Mouse (Mus musculus): ENCODE measurements around the gene Klk1b24. TPM values are rescaled to one million over a fixed set of nuclear protein-coding genes. Genes with fewer than 3 reads are reported as not detected.

Gene Klk1b24
- polyA plus RNA-seq (2014; fragmentation: Illumina TruSeq; extraction: RNeasy Lipid Tissue Mini Kit (QIAGEN cat#74804)) = not detected

GRCm38 (mm10) chr7:44187936-44188335 lies at the start of gene Klk1b24:
Klk1b24 (plus strand) TSS chr7:44188236.

GRCm38 (mm10) chr7:44197891-44198290 lies 9.9 kb downstream of the Klk1b24 start, which contains the start of gene Klk1b3:
Klk1b3 (plus strand) TSS chr7:44198191.

GRCm38 (mm10) chr7:44207135-44207534 lies 19.1 kb downstream of the Klk1b24 start, which contains the start of gene Klk1b4:
Klk1b4 (plus strand) TSS chr7:44207435.

GRCm38 (mm10) chr7:44215645-44216044 lies 27.6 kb downstream of the Klk1b24 start, which contains the start of gene Klk1b5:
Klk1b5 (plus strand) TSS chr7:44215945.

GRCm38 (mm10) chr7:44225076-44225475 lies 37.0 kb downstream of the Klk1b24 start, which contains the start of gene Klk1:
Klk1 (plus strand) TSS chr7:44225360.

GRCm38 (mm10) chr7:44235909-44236308 lies 47.9 kb downstream of the Klk1b24 start, which contains the start of gene Gm36864:
Gm36864 (plus strand) TSS chr7:44236177.

Other genes with a start within 250 kb of the Klk1b24 start
- gene Klk1b8, start 237.6 kb upstream of the Klk1b24 start, polyA plus RNA-seq (2014; fragmentation: Illumina TruSeq; extraction: RNeasy Lipid Tissue Mini Kit (QIAGEN cat#74804)) = not detected
- gene Klk1b1, start 221.5 kb upstream of the Klk1b24 start, polyA plus RNA-seq (2014; fragmentation: Illumina TruSeq; extraction: RNeasy Lipid Tissue Mini Kit (QIAGEN cat#74804)) = not detected
- gene Klk1b9, start 212.2 kb upstream of the Klk1b24 start, polyA plus RNA-seq (2014; fragmentation: Illumina TruSeq; extraction: RNeasy Lipid Tissue Mini Kit (QIAGEN cat#74804)) = not detected
- not detected for gene Klk1b11, start 192.4 kb upstream of the Klk1b24 start, polyA plus RNA-seq (2014; fragmentation: Illumina TruSeq; extraction: RNeasy Lipid Tissue Mini Kit (QIAGEN cat#74804))
- gene Klk1b26, start 176.1 kb upstream of the Klk1b24 start, polyA plus RNA-seq (2014; fragmentation: Illumina TruSeq; extraction: RNeasy Lipid Tissue Mini Kit (QIAGEN cat#74804)) = not detected
- not detected for gene Klk1b27, start 135.9 kb upstream of the Klk1b24 start, polyA plus RNA-seq (2014; fragmentation: Illumina TruSeq; extraction: RNeasy Lipid Tissue Mini Kit (QIAGEN cat#74804))
- gene Klk1b21, start 85.9 kb upstream of the Klk1b24 start, polyA plus RNA-seq (2014; fragmentation: Illumina TruSeq; extraction: RNeasy Lipid Tissue Mini Kit (QIAGEN cat#74804)) = 0.60 TPM
- not detected for gene Klk1b22, start 75.6 kb upstream of the Klk1b24 start, polyA plus RNA-seq (2014; fragmentation: Illumina TruSeq; extraction: RNeasy Lipid Tissue Mini Kit (QIAGEN cat#74804))
- gene Klk1b16, start 51.5 kb upstream of the Klk1b24 start, polyA plus RNA-seq (2014; fragmentation: Illumina TruSeq; extraction: RNeasy Lipid Tissue Mini Kit (QIAGEN cat#74804)) = not detected
- gene Klk1b3, start 10.0 kb downstream of the Klk1b24 start, polyA plus RNA-seq (2014; fragmentation: Illumina TruSeq; extraction: RNeasy Lipid Tissue Mini Kit (QIAGEN cat#74804)) = not detected
- not detected for gene Klk1b4, start 19.2 kb downstream of the Klk1b24 start, polyA plus RNA-seq (2014; fragmentation: Illumina TruSeq; extraction: RNeasy Lipid Tissue Mini Kit (QIAGEN cat#74804))
- gene Klk1b5, start 27.7 kb downstream of the Klk1b24 start, polyA plus RNA-seq (2014; fragmentation: Illumina TruSeq; extraction: RNeasy Lipid Tissue Mini Kit (QIAGEN cat#74804)) = not detected
- gene Klk1, start 37.1 kb downstream of the Klk1b24 start, polyA plus RNA-seq (2014; fragmentation: Illumina TruSeq; extraction: RNeasy Lipid Tissue Mini Kit (QIAGEN cat#74804)) = 1.2 TPM
- not detected for gene Gm36864, start 47.9 kb downstream of the Klk1b24 start, polyA plus RNA-seq (2014; fragmentation: Illumina TruSeq; extraction: RNeasy Lipid Tissue Mini Kit (QIAGEN cat#74804))
- not detected for gene 1700028J19Rik, start 58.5 kb downstream of the Klk1b24 start, polyA plus RNA-seq (2014; fragmentation: Illumina TruSeq; extraction: RNeasy Lipid Tissue Mini Kit (QIAGEN cat#74804))
- gene 2410002F23Rik, start 58.5 kb downstream of the Klk1b24 start, polyA plus RNA-seq (2014; fragmentation: Illumina TruSeq; extraction: RNeasy Lipid Tissue Mini Kit (QIAGEN cat#74804)) = 40.3 TPM
- not detected for gene Acp4, start 69.1 kb downstream of the Klk1b24 start, polyA plus RNA-seq (2014; fragmentation: Illumina TruSeq; extraction: RNeasy Lipid Tissue Mini Kit (QIAGEN cat#74804))
- gene Gm15517, start 73.2 kb downstream of the Klk1b24 start, polyA plus RNA-seq (2014; fragmentation: Illumina TruSeq; extraction: RNeasy Lipid Tissue Mini Kit (QIAGEN cat#74804)) = not detected
- gene Clec11a, start 118.7 kb downstream of the Klk1b24 start, polyA plus RNA-seq (2014; fragmentation: Illumina TruSeq; extraction: RNeasy Lipid Tissue Mini Kit (QIAGEN cat#74804)) = 2.9 TPM
- 0.06 TPM for gene Shank1, start 122.0 kb downstream of the Klk1b24 start, polyA plus RNA-seq (2014; fragmentation: Illumina TruSeq; extraction: RNeasy Lipid Tissue Mini Kit (QIAGEN cat#74804))
- gene Syt3, start 195.9 kb downstream of the Klk1b24 start, polyA plus RNA-seq (2014; fragmentation: Illumina TruSeq; extraction: RNeasy Lipid Tissue Mini Kit (QIAGEN cat#74804)) = not detected
- not detected for gene 1700008O03Rik, start 197.6 kb downstream of the Klk1b24 start, polyA plus RNA-seq (2014; fragmentation: Illumina TruSeq; extraction: RNeasy Lipid Tissue Mini Kit (QIAGEN cat#74804))
- 0.26 TPM for gene Lrrc4b, start 240.8 kb downstream of the Klk1b24 start, polyA plus RNA-seq (2014; fragmentation: Illumina TruSeq; extraction: RNeasy Lipid Tissue Mini Kit (QIAGEN cat#74804))

Measured in ovary, adult 10 weeks (tissue).